Mouse (Mus musculus) left cerebral cortex, adult 8-10 months (tissue): ENCODE measurements around the gene Gamt. TPM values are rescaled to one million over a fixed set of nuclear protein-coding genes. Genes with fewer than 3 reads are reported as not detected.

Source experiments
- DNase-seq, 2 experiments: peaks; one replicate each; pipeline ENCODE4 v3.0.0; 2022; ENCODE audit warnings: low spot score in 2 of 2
- total RNA-seq, 4 experiments: library from RNA; stranded (reverse); gene quantifications; 2 replicates each; pipeline ENCODE4 v1.2.4; 2022

Gene Gamt
- 10 to 100 TPM; 28.8 to 33.6 (median 31.1) TPM for total RNA-seq

DNA sequence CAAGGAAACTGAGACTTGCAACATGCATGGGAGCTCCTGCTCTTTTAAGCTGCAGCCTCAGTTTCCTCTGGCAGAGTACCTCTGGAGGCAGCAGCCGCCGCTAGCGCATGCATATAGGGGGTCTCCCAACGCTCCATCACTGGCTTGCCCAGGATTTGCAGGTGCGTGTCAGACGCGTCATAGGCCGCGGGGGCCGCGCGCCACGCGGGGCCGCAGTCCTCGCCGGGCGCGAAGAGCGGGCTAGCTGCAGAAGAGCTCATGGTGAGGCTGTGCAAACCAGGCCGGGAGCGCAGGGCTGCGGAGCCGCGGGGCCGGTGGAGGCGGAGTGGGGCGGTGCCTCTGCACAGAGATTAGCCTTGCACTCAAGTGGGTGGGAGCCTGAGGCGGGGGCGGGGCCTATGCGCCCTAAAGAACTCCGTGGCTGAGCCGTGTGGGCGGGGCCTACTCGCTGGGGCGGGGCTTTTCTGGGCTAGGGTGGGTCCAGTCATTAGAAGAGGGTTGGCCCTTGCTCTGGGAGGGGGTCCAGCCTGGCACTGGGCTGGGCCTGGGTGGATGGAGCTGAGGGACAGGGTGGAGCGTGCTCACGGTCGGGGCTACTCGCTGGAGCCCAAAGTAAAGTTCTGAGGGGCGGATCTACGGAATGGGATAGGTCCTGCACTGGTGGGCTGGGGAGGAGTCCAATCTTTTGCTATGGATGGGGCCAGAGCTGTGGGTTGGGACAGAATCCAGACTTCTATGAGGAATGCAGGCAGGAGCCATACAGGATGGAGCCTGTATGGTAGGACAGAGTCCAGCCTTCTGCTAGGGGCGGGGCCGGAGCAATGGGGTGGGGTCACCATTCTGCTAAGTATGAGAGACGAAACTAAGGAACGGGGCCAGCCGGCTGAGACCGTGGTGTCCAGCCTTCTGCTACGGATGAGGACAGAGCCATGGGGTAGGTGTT lies at the start of gene Gamt, which contains the start of gene Dazap1:
Gamt (minus strand) TSS at position 371 of the 943 bp plus-strand sequence.
Dazap1 (plus strand) TSS at position 845 of the 943 bp plus-strand sequence.
- peak; percentile 79 to 90 for DNase-seq

DNA sequence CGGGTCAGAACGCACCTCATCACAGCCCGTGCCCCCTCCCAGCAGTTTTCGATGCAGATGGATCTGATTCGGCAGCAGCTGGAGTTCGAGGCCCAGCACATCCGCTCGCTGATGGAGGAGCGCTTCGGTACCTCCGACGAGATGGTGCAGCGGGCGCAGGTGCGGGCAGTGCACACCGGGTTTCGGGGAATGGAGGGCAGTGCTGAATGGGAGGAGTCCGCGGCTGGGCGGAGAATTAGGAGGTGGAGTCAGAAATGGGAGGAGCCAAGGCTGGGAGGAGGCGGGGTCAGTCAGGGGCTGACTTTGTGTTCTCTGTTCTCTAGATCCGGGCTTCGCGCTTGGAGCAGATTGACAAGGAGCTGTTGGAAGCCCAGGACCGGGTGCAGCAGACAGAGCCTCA lies 44.0 kb upstream of the Gamt start:
- no peak for DNase-seq

DNA sequence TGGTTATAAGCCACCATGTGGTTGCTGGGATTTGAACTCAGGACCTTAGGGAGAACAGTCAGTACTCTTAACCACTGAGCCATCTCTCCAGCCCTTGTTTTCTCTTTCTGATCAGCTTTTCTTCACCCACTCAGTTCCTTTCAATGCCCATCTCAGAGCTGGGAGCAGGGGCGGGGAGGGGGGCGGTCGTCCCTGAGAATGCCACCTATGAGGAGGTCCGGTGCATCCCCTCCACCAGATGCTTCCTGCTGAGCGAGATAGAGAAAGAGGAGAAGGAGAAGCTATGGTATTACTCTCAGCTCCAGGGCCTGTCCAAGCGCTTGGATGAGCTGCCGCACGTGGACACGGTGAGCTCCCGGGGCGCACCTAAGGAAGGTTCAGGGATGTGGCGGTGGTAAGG lies 43.6 kb upstream of the Gamt start:
- DNase-seq, result no peak

DNA sequence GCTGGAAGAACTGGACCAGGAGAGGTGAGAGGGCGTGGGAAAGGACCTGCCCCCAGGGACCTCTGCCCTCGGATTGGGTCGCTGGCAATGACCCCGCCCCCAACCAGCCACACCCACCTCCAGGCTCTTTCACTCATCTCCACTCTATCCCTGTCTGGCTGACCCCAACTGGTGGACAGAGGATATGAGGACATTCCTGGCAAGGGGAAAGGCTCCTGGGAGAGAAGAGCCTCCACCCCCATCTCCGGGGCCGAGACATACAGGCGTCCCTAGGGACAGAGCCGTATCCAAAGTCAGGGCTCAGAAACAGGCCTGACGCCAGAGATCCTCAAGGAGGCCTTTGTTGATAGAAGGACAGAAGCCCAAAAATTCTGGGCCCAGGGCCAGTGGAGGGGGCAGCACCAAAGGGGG lies 41.7 kb upstream of the Gamt start:
- peak in 1 of 2 experiments; percentile 82 for DNase-seq

- DNase-seq, result no peak
Observed at GRCm38 (mm10) chr10:80302082-80302355, 41.2 kb upstream of the Gamt start.

- no peak for DNase-seq
Observed at GRCm38 (mm10) chr10:80301256-80302081, 40.7 kb upstream of the Gamt start.

DNA sequence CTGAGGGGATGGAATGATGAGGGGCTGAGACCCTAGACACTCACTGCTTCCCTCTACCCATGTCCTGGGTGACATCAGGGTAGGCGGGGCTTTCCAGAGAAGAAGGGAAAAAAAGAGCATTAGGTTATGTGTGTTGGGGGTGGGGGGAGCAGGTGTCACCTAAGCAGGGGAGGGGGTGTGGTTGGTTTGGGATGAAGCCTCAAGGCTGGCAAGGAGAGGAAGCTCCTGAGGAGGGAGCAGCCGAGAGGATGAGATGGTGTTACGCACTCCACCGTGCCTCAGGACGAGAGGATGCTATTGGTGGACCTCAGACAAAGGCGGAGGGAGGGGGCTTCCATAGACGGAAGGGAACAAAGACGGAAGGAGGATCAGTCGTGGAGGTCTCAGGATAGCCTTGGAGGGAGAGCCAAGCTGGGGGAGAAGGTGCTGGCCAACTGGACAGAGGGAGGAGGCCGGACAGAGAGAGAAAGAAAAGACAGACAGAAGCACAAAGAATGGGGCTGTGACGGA lies 39.9 kb upstream of the Gamt start:
- no peak for DNase-seq

- DNase-seq, result no peak
Observed at GRCm38 (mm10) chr10:80299824-80300223, 39.0 kb upstream of the Gamt start.

DNA sequence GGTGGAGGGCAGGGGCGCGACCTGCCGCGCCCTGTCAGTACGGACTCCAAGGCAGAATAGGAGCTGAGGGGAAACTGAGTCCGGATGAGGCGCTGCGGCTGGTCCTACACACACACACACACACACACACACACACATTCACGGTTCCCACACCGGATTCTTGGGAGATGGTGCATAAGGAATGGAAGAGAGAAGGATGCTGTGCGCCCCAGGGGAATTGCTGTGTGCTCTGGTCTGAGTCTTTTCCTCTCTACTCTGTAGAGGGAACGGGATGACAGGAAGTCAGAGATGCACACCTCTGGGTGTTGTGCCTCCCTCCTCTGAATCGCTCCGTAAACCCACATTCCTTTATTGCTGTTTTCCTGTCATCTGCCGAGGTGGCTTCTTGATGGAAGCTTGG lies 38.5 kb upstream of the Gamt start:
- no peak for DNase-seq

DNA sequence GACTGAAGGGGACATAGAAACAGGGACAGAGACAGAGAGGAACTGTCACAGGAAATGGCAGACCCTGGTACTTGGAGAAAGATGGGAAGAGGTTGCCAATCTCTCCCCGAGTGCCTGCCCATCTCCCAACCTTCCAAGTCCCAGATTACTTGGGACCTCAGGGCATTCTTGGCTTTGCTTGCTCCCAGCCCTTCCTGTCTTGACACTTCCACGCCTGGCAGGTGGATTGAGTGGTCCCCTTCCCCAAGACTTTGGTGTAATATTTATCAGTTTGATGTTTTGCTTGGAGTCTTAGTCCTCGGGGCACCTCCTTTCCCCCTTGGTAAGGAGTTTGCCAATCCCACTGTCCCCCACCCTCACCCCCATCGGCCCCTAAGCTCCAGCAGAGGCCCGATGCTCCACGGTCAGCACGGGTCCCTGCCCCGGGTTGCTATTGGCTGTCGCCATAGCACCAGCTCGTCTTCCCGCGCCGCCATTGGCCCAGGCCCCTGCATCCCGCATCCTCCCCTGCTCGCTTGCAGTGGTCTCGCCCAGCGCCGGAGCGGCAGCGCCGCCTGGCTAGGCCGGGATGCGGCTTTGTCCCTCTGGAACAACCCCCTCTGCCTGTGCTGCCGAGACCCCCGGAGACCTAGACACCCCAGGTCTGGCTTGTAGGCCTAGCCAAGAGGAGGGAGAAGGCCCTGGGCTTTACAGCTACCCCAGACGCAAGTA lies 37.9 kb upstream of the Gamt start:
- peak; percentile 75 to 88 for DNase-seq

DNA sequence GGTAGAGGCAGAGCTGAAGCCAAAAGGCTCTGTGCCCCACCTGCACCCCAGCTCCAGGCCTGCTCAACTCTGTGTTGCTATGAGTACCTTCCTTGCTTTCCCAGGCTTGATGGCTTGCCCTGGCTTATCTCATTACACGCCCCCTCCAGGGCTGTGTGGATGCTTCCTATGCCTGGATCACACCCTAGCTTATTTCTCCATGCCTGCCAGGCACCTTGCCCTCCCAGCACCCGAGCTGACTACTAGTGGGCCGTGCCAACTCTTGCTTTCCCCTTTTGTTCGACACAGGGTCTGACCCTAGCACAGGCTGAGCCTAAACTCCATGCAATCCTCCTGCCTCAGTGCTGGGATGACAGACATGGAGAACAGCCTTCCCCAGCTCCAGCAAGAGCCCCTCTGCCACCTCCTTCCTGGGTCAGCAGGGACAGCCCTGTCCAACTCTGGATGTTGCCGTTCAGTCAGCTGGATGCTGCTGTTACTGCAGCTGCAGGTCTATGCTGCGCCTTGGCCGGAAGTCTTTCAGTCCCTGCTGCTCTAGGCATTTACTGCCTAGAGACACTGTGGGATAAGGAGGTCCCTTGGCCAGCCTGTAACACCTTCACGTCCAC lies 36.8 kb upstream of the Gamt start:
- no peak for DNase-seq

DNA sequence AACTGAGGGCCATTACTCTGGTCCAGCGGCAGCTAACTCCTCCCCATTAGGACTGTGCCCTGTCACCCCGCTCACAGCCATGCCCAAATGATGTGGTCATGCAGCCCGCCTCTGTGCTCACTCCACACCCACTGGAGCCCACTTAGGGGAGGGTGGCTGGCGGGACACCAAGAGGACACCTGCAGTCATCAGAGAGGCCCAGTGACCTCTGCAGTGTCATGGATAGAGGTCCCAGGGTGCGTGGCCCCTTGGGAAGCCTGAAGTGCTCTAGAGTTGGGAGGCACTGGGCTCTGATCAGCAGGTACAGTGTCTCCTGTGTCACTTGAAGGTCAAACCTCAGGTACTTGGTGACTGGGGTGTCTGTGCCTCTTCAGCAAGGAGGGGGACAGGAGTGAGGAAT lies 36.0 kb upstream of the Gamt start:
- DNase-seq, result no peak

DNA sequence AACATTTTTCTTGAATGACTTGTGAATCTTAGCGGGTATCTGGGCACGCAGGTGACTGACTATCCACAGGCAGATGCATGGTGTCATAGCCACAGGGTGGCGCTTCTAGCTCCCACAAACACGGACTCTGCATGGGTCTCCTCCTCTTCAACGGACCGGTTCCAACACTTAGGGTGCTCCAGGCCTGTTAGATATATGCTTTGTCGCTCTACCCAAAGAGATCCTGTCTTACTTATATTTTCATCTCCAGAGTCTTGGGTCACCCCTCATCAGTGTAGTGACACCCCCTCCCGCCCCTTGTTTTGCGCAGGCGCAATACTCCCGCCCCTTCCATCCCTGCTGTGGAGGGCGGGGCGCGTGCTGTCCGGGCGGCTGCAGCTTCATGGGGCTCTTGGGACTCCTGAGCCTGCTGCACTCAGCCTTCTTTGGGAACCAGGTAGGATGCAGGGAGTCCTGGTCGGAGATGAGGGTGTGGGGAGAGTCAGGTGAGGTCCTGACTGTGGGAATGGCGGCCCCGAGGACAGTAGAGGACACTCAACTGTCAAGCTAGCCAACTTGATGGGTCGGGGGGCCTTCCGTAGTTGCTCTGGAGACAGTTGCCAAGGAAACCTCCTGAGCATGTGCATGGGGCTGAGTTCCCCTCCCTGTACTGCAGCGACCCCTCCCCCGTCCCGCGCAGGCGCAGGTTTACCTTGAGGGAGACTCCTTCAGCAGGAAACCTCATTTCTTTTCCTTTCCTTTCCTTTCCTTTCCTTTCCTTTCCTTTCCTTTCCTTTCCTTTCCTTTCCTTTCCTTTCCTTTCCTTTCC lies 35.0 kb upstream of the Gamt start, which contains the start of gene Apc2:
Apc2 (plus strand) TSS at position 360 of the 808 bp plus-strand sequence.
- peak; percentile 71 for DNase-seq

GRCm38 (mm10) chr10:80294788-80295303 lies 34.0 kb upstream of the Gamt start:
- DNase-seq, result no peak

GRCm38 (mm10) chr10:80294311-80294710 lies 33.5 kb upstream of the Gamt start:
- no peak for DNase-seq

- no peak for DNase-seq
Observed at GRCm38 (mm10) chr10:80293325-80293724, 32.5 kb upstream of the Gamt start.

DNA sequence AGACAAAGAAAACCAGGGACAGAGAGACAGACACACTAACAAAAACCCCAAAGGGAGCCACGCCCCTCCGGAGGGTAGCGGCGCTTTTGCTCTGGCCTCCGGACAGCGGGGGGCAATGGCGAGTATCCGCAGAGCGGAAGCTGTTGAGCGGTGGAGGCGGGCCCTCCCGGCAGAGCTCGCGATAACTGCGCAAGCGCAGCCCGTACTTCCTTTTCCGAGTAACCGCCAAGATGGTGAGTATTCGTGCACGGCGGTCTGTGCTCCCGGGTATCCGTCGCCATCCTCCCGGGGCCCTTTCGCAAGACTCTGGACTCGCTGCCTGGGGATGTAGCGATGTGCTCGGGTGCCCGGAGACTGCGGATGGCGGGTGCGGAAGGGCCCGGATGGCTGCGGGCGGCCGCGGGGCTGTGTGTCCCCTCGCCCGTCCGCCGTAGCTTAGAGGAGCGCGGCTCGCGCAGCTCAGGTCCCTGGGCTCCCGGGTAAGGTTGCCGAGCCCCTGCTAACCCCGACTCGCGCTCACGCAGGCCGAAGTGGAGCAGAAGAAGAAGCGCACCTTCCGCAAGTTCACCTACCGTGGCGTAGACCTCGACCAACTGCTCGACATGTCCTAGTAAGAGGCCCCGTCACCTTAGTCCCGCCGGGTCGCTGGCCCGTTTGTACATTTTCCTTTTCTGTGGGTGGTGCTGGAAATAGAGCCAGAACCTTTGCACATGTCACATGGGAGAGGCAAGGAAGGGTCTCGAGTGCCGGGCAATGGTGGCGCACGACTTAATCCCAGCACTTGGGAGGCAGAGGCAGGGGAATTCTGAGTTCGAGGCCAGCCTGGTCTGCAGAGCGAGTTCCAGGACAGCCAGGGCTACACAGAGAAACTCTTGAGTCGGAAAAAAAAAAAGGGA lies 31.7 kb upstream of the Gamt start, which contains the start of gene Rps15:
Rps15 (plus strand) TSS at position 203 of the 896 bp plus-strand sequence.
- DNase-seq, result peak; percentile 81 to 91

- DNase-seq, result no peak
Observed at GRCm38 (mm10) chr10:80288657-80289056, 27.8 kb upstream of the Gamt start.

DNA sequence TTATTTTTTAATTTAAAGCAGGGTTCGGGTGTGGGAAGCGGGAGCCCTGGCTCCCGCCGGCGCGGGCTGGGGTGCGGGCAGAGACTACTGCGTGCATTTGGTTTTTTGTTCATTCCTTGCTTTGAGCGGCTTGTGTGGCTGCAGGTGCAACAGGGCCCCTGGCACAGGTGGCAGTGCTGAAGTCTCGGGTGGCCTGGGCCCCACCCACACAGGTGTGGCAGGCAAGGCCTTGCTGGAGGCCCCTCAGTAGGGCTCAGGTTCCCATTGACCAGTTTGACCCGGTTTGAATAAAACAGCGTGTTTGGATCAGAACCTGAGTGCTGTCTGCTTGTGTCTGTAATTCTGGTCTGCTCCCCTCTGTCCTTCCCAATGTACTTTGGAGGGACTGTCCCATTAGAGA lies 27.3 kb upstream of the Gamt start:
- DNase-seq, result no peak
